Mouse (Mus musculus) testis, postnatal 10 days (tissue): ENCODE measurements around the gene Gsta2.
"Not testable (repeated sequence)": the region's sequence is repeated elsewhere in the genome, so short reads cannot be mapped to it uniquely, and the experiment has no call there.

Experiments used
- DNase-seq: peaks from one replicate; pipeline ENCODE4 v3.0.0; 2021; ENCODE audit warnings: low spot score

Gene Gsta2

DNA sequence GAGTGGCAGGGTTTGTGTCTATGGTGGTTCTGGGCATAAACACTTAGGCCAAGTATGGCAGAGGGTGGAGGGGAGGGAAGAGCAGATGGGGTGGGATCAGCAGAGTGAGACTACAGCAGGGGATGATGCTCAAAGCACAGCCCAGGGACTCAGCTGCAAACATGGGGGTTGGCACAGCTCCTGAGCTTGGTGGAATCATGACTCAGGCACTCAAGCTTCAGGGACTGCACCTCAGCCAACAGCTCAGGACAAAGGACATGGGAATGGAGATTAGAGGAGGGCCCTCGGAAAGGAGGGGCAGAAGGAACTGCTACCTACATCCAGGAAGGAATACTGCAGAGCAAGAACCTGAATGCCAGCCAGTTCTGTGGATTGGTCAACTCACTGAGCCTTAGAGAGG is 56.4 kb downstream of the Gsta2 start:
- not testable (repeated sequence) for DNase-seq

DNA sequence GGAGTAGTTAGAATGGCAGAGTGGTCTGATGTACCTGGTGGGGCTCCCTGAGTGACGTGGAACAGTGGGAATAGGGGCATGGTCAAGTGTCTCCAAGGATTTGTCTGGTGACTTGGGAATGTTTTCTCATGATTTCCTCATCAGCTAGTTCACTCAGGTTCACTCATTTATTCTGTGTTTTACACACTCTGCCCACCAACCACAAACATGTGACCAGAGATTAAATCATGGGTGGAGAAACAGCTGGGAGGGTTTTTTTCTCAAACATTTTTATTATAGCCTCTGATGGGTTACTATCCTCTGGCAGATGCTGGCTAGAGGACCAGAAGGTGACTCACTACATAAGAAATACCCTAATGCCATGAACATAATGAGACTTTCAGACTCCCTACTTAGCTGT is 57.4 kb downstream of the Gsta2 start:
- DNase-seq: no peak

DNA sequence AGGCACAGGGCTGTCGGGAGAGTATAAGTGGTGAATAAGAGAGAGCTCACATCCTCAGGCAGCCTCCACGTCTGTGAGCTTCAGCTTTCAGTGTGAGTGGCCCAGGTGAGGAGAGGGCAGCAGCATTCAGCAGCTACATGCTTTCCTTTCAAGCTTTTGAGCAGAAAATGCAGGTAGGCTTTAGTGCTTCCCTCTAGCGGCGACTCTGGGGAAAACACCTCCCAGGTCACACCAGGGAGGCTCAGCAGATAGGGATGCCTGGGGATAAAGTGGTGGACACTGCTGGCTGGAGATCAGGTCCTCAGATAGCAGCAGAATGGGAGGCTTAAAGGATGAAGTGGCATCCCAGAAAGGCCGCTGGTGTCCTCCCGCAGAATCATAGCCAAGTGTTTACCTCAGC is 59.5 kb downstream of the Gsta2 start:
- peak; percentile 61 for DNase-seq

DNA sequence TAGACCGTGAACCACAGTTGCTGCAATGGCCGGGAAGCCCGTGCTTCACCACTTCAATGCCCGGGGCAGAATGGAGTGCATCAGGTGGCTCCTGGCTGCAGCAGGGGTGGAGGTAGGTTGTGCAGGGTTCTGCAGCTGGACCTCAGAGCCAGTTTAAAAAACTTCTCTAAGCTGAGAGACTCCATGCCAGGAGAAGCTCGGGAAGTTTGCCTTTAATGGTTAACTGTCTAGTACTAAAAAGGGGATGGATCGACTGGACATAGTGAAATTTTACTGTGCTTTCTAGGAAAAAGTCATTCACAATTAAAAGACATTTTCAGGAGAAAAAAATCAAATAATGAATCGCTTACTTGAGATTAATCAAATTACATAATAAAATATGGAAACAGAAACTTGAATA is 60.8 kb downstream of the Gsta2 start:
- not testable (repeated sequence) for DNase-seq

- DNase-seq: not testable (repeated sequence)
Measured at GRCm38 (mm10) chr9:78293683-78294082, 61.9 kb downstream of the Gsta2 start.

DNA sequence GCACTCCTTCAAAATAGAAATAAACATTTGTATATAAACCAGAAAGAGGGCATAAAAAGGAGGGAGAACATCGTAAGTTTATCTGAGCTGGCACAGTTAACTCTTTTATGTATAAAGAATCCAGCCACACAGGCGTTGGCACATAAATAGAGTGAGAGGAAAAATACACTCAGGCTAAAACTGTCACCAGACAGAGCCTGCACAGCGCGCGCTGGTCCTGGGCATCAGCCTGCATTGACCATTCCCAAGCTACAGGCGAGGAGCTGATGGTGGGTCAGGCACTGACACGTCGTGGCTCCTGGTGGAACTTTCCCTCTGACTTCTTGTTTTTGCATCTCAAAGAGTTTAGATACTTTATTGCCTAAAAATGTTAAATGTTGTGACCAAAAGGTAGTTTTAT is 63.1 kb downstream of the Gsta2 start:
- not testable (repeated sequence) for DNase-seq

GRCm38 (mm10) chr9:78289723-78290122 is 65.9 kb downstream of the Gsta2 start, which contains the start of gene Gm10639:
Gene Gm10639 (plus strand): TSS chr9:78289923.
- not testable (repeated sequence) for DNase-seq

GRCm38 (mm10) chr9:78289063-78289462 is 66.5 kb downstream of the Gsta2 start:
- DNase-seq: not testable (repeated sequence)

DNA sequence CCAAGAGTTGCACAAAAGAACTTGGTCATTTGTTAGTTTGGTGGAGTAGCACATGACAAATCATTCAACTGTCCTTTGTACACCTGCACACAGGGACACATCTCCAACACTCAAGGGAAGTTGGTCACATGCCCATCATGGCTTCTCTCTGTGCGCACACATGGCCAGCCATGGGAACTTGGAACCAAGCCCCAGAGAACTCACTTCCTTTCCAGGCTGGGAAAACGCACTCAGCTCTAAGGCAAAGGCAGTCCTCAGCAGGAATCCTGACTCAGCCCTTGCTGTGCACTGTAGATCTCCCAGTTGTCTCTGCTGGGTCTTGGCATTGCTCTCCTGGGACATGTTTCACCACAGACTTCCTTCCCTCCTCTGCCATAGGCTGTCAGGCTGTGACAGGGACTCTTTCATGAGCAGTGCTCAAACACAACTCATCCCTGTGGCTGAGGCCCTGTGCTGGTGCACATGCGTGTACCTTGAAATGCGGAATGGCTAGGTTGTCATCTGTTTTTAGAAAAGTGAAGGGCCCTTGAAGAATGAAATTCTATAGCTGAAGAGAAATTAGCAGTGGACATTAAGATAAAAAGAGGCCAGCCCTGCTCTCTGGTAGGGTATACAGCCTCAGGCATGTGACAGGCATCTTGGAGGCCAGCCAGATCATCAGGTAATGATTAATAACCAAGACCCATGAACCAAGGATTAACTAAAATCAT is 73.4 kb downstream of the Gsta2 start:
- not testable (repeated sequence) for DNase-seq
